Mouse (Mus musculus): ENCODE results near the gene Abhd12. TPM values are rescaled to one million over a fixed set of nuclear protein-coding genes. Genes with fewer than 3 reads are reported as not detected.

The Abhd12 gene
- total and polyA plus RNA-seq, 2 experiments from 2014 or later, result 150 to 152 TPM

GRCm38 (mm10) chr2:150877561-150877960 lies 27.0 kb downstream of the Abhd12 start:
- WGBS, result 82% methylated on average over 4 of the region's 4 CpGs
- DNase-seq (no peak), ATAC-seq (no peak)
- Histone ChIP-seq H3K27ac (ENCODE audit: low read depth, low read length) (no peak overlapping the region), H3K36me3 (ENCODE audit: insufficient read depth) (no peaks in the 10 kb centered on the region), H3K9ac (no peak overlapping the region), H3K4me1 (ENCODE audit: insufficient read depth) (no peaks in the 10 kb centered on the region), H3K4me2 (ENCODE audit: low read depth) (no peak overlapping the region), H3K27me3 (ENCODE audit: insufficient read depth, low read length) (no peaks in the 10 kb centered on the region), H3K9me3 (ENCODE audit: low read length) (no peaks in the 10 kb centered on the region), H3K4me3 (ENCODE audit: low read depth, low read length) (no peak overlapping the region)
- TF ChIP-seq CTCF (IDR thresholded peaks at IDR 0.05; ENCODE audit: low read depth), result no peak

DNA sequence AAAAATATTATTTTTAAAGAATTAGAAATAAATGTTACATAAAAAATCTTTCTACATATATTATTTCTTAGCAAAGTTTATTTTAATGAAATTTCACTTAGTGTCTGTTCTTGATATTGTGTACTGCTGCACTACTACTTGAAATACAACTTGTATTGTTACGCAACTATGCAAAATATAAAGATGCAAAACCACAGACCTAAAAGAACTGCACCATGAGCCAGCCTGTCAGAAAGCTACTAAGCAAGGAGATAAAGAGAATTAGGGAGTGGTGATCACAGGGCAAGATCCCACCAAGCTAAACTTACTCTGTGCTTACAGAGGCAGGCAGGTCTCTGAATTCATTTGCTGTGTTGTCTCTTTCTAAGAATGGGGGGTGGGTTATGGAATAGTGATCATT lies 29.3 kb downstream of the Abhd12 start:
- 98% methylated on average over 1 of the region's 1 CpGs for WGBS
- Histone ChIP-seq H3K9me3 (ENCODE audit: low read length) (no peaks in the 10 kb centered on the region), H3K9ac (no peak overlapping the region), H3K4me1 (ENCODE audit: insufficient read depth) (no peaks in the 10 kb centered on the region), H3K4me3 (ENCODE audit: low read depth, low read length) (no peak overlapping the region), H3K27ac (ENCODE audit: low read depth, low read length) (no peak overlapping the region), H3K4me2 (ENCODE audit: low read depth) (no peak overlapping the region), H3K27me3 (ENCODE audit: insufficient read depth, low read length) (no peaks in the 10 kb centered on the region), H3K36me3 (ENCODE audit: insufficient read depth) (no peaks in the 10 kb centered on the region)
- TF ChIP-seq CTCF (IDR thresholded peaks at IDR 0.05; ENCODE audit: low read depth), result no peak
- ATAC-seq (no peak), DNase-seq (no peak)

- H3K4me2 ChIP-seq (ENCODE audit: low read depth), result no peak overlapping the region
- DNase-seq (no peak), ATAC-seq (no peak)
- no peak for TF ChIP-seq CTCF (IDR thresholded peaks at IDR 0.05; ENCODE audit: low read depth)
- no peak overlapping the region for H3K27ac ChIP-seq (ENCODE audit: low read depth, low read length)
- no peaks in the 10 kb centered on the region for H3K9me3 ChIP-seq (ENCODE audit: low read length)
- H3K27me3 ChIP-seq (ENCODE audit: insufficient read depth, low read length), result no peaks in the 10 kb centered on the region
- H3K9ac ChIP-seq, result no peak overlapping the region
- 93% methylated on average over 1 of the region's 1 CpGs for WGBS
- no peaks in the 10 kb centered on the region for H3K36me3 ChIP-seq (ENCODE audit: insufficient read depth)
- no peak overlapping the region for H3K4me3 ChIP-seq (ENCODE audit: low read depth, low read length)
- H3K4me1 ChIP-seq (ENCODE audit: insufficient read depth), result no peaks in the 10 kb centered on the region
Measured at GRCm38 (mm10) chr2:150874508-150874907, 30.0 kb downstream of the Abhd12 start.

DNA sequence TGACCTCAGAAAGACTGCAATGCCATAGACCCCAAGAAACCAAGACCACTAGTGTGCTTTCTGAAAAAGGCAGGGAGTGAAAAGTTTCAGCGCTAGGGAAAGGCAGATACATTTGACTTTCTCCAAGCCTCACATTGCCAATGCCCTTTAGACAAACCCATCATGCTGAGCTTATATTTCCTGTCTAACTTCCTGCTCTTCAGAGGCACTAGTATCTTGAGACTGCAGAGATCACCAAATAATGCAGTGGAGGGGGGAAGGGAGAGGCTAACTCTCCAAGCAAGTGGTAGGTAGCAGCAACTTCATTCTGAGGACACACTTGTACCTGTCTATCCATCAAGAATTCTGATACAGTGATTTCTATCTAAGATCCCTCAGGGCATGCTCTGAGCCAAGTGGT lies 35.1 kb downstream of the Abhd12 start:
- no peak overlapping the region for H3K27ac ChIP-seq (ENCODE audit: low read depth, low read length)
- H3K4me1 ChIP-seq (ENCODE audit: insufficient read depth), result no peaks in the 10 kb centered on the region
- TF ChIP-seq CTCF (IDR thresholded peaks at IDR 0.05; ENCODE audit: low read depth), result no peak
- no peak overlapping the region for H3K9ac ChIP-seq
- no peak for DNase-seq
- ATAC-seq, result no peak
- H3K4me2 ChIP-seq (ENCODE audit: low read depth), result no peak overlapping the region
- H3K36me3 ChIP-seq (ENCODE audit: insufficient read depth), result no peaks in the 10 kb centered on the region
- 98% methylated on average over 1 of the region's 1 CpGs for WGBS
- no peaks in the 10 kb centered on the region for H3K27me3 ChIP-seq (ENCODE audit: insufficient read depth, low read length)
- no peak overlapping the region for H3K4me3 ChIP-seq (ENCODE audit: low read depth, low read length)
- H3K9me3 ChIP-seq (ENCODE audit: low read length), result no peaks in the 10 kb centered on the region

DNA sequence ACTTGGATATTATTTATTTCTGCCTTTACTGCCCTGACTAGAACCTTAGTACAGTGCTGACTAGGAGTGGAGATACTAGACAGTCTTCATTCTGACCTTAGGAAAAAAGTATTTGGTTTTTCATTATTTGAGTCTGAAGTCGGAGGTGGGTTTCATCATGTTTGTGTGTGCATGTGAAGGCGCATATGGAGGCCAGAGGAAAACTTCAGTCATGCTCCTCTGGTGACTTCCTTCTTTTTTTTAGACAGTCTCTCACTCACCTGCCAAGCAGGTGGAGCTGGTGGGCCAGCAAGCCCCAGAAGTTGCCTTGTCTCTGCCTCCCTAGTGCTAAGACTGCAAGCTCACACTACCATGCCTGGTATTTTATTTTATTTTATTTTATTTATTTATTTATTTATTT lies 37.5 kb downstream of the Abhd12 start:
- Histone ChIP-seq H3K9ac (no peak overlapping the region), H3K4me3 (ENCODE audit: low read depth, low read length) (no peak overlapping the region), H3K4me2 (ENCODE audit: low read depth) (no peak overlapping the region), H3K27ac (ENCODE audit: low read depth, low read length) (no peak overlapping the region), H3K27me3 (ENCODE audit: insufficient read depth, low read length) (no peaks in the 10 kb centered on the region), H3K36me3 (ENCODE audit: insufficient read depth) (no peaks in the 10 kb centered on the region), H3K9me3 (ENCODE audit: low read length) (no peaks in the 10 kb centered on the region), H3K4me1 (ENCODE audit: insufficient read depth) (no peaks in the 10 kb centered on the region)
- no peak for TF ChIP-seq CTCF (IDR thresholded peaks at IDR 0.05; ENCODE audit: low read depth)
- ATAC-seq, result no peak
- 98% methylated on average over 2 of the region's 2 CpGs for WGBS
- DNase-seq, result no peak

GRCm38 (mm10) chr2:150861128-150861527 lies 43.4 kb downstream of the Abhd12 start:
- Histone ChIP-seq H3K4me3 (ENCODE audit: low read depth, low read length) (no peak overlapping the region), H3K27ac (ENCODE audit: low read depth, low read length) (no peak overlapping the region), H3K4me1 (ENCODE audit: insufficient read depth) (no peaks in the 10 kb centered on the region), H3K4me2 (ENCODE audit: low read depth) (no peak overlapping the region), H3K9ac (no peak overlapping the region), H3K27me3 (ENCODE audit: insufficient read depth, low read length) (no peaks in the 10 kb centered on the region), H3K36me3 (ENCODE audit: insufficient read depth) (no peaks in the 10 kb centered on the region), H3K9me3 (ENCODE audit: low read length) (no peaks in the 10 kb centered on the region)
- TF ChIP-seq CTCF (IDR thresholded peaks at IDR 0.05; ENCODE audit: low read depth), result no peak
- no peak for ATAC-seq
- no peak for DNase-seq
- WGBS, result 92% methylated on average over 2 of the region's 2 CpGs

- TF ChIP-seq CTCF (IDR thresholded peaks at IDR 0.05; ENCODE audit: low read depth), result no peak
- H3K36me3 ChIP-seq (ENCODE audit: insufficient read depth), result 0 out of 2 replicates have a peak, but pooled peaks cover 5% of the 10 kb centered on the region
- no peak overlapping the region for H3K4me3 ChIP-seq (ENCODE audit: low read depth, low read length)
- ATAC-seq, result no peak
- H3K4me2 ChIP-seq (ENCODE audit: low read depth), result no peak overlapping the region
- 75% methylated on average over 11 of the region's 11 CpGs for WGBS
- no peaks in the 10 kb centered on the region for H3K4me1 ChIP-seq (ENCODE audit: insufficient read depth)
- DNase-seq, result no peak
- no peak overlapping the region for H3K9ac ChIP-seq
- no peak overlapping the region for H3K27ac ChIP-seq (ENCODE audit: low read depth, low read length)
- no peaks in the 10 kb centered on the region for H3K27me3 ChIP-seq (ENCODE audit: insufficient read depth, low read length)
- no peaks in the 10 kb centered on the region for H3K9me3 ChIP-seq (ENCODE audit: low read length)
Measured at GRCm38 (mm10) chr2:150859709-150860470, 44.7 kb downstream of the Abhd12 start.

All from forebrain, postnatal 0 days (tissue).